Mouse (Mus musculus) c-Kit-positive CD71-positive TER-119-positive erythroid progenitor cells, embryonic 14.5 days (primary cell): Measurements from ENCODE around the gene Faxc.

Source experiments
- DNase-seq: peaks from one replicate; pipeline ENCODE4 v3.0.0-alpha.2; 2013; ENCODE audit warnings: low spot score

Gene Faxc

DNA sequence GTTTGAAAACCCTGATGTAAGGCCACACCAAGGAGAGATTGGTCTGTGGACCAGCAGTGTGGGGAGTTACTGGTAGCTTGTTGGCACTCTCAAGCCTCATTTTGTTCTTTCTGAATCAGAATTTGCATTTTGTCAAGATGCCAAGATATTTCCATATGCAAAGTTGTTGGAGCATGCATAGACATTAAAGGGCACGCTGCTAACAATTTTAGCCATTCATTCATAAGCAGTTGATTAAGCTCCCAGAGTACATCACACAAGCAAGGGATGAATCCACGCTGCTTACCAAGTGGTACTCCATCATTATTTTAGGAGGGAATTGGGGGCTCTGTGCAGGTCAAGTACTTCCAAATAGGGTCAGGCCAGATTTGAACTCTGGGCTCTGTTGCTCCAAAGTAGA lies 98.8 kb downstream of the Faxc start:
- no peak for DNase-seq
